Mouse (Mus musculus): ENCODE data around the gene Cfap43. TPM values are rescaled to one million over a fixed set of nuclear protein-coding genes. Genes with fewer than 3 reads are reported as not detected.

Gene Cfap43
- polyA plus RNA-seq, 1 experiment from 2014 or later: 1.7 TPM

- no peak within 1 kb of the TSS for H3K9ac ChIP-seq (ENCODE audit: low read depth, low read length)
- 78% methylated on average over 6 of the region's 6 CpGs for WGBS
Measured at GRCm38 (mm10) chr19:47691994-47692393, 227.1 kb downstream of the Cfap43 start, which contains the start of gene Col17a1. TSS of gene Col17a1 (minus strand) at chr19:47692094.

GRCm38 (mm10) chr19:47689592-47689991, 229.5 kb downstream of the Cfap43 start:
- H3K4me1 ChIP-seq (ENCODE audit: control insufficient read depth, insufficient read depth, low read length): no peaks in the 10 kb centered on the region
- no peak overlapping the region for H3K27ac ChIP-seq (ENCODE audit: low read length)
- H3K9me3 ChIP-seq (replicated peaks; ENCODE audit: control insufficient read depth, low read length, poor library complexity, severe bottlenecking): no peaks in the 10 kb centered on the region
- H3K9ac ChIP-seq (ENCODE audit: low read depth, low read length): no peak overlapping the region
- H3K27me3 ChIP-seq (ENCODE audit: control insufficient read depth, insufficient read depth, low read depth, low read length): no peaks in the 10 kb centered on the region
- no peak overlapping the region for H3K4me3 ChIP-seq (ENCODE audit: low read depth, low read length)
- ATAC-seq: no peak
- no peak overlapping the region for H3K4me2 ChIP-seq (ENCODE audit: low read length)
- H3K36me3 ChIP-seq (ENCODE audit: control insufficient read depth, insufficient read depth, low read length): no peaks in the 10 kb centered on the region
- WGBS: 95% methylated on average over 7 of the region's 7 CpGs

More at GRCm38 (mm10) chr19:47691994-47692393, 227.1 kb downstream of the Cfap43 start, which contains the start of gene Col17a1:
- no peaks in the 10 kb centered on the region for H3K27me3 ChIP-seq (ENCODE audit: control insufficient read depth, insufficient read depth, low read depth, low read length)
- H3K9me3 ChIP-seq (replicated peaks; ENCODE audit: control insufficient read depth, low read length, poor library complexity, severe bottlenecking): no peaks in the 10 kb centered on the region
- no peak within 1 kb of the TSS for H3K4me2 ChIP-seq (ENCODE audit: low read length)
- H3K4me3 ChIP-seq (ENCODE audit: low read depth, low read length): no peak within 1 kb of the TSS
- no peaks in the 10 kb centered on the region for H3K36me3 ChIP-seq (ENCODE audit: control insufficient read depth, insufficient read depth, low read length)
- no peak for ATAC-seq
- no peak within 1 kb of the TSS for H3K27ac ChIP-seq (ENCODE audit: low read length)
- no peaks in the 10 kb centered on the region for H3K4me1 ChIP-seq (ENCODE audit: control insufficient read depth, insufficient read depth, low read length)

Small RNAs within 50 kb of the gene (microRNA-seq; reads per million reads assigned to microRNA genes)
- gene Gm22240 (not detected), gene Mir8090 (not detected)

Other genes starting within 250 kb of the Cfap43 start
- 0.18 and 0.40 TPM in 2 replicates for gene Col17a1, start 227.2 kb downstream of the Cfap43 start, polyA plus RNA-seq (2015; fragmentation: Nextera tagmentation; extraction: Ambion mirVana)
- 156 and 157 TPM in 2 replicates for gene Sfr1, start 187.6 kb downstream of the Cfap43 start, polyA plus RNA-seq (2015; fragmentation: Nextera tagmentation; extraction: Ambion mirVana)
- 150 and 155 TPM in 2 replicates for gene Gsto1, start 64.3 kb downstream of the Cfap43 start, polyA plus RNA-seq (2015; fragmentation: Nextera tagmentation; extraction: Ambion mirVana)
- 1.0 and 1.1 TPM in 2 replicates for gene Gsto2, start 53.8 kb downstream of the Cfap43 start, polyA plus RNA-seq (2015; fragmentation: Nextera tagmentation; extraction: Ambion mirVana)
- gene Itprip, start within 50 bp of the Cfap43 start, polyA plus RNA-seq (2015; fragmentation: Nextera tagmentation; extraction: Ambion mirVana): 3.5 and 4.3 TPM in 2 replicates
- 0.57 and 0.90 TPM in 2 replicates for gene Cfap58, start 18.4 kb upstream of the Cfap43 start, polyA plus RNA-seq (2015; fragmentation: Nextera tagmentation; extraction: Ambion mirVana)